Mouse (Mus musculus) megakaryocyte, adult 5-6 weeks (primary cell): Measurements from ENCODE around the gene Angptl2. TPM values are rescaled to one million over a fixed set of nuclear protein-coding genes. Genes with fewer than 3 reads are reported as not detected.

Source experiments
- ATAC-seq: 2 replicates; pipeline ENCODE4 v1.8.0; 2016; ENCODE audit warnings: mild to moderate bottlenecking, inconsistent platforms; ENCODE audit not compliant: poor library complexity, severe bottlenecking
- total RNA-seq, 2 experiments: library from RNA; stranded (forward) in 1 of 2; stranded (reverse) in 1 of 2; fragments of 153-499, 151-499 nt in 1 of 2; fragments of 221-1000, 200-1000 nt in 1 of 2; gene quantifications; 2 replicates each; pipeline versions ENCODE4 v1.2.3 to v1.2.4; 2015 to 2017

Gene Angptl2
- total RNA-seq (2015) = 4.2 and 5.0 TPM in 2 replicates
- total RNA-seq (2017) = 9.8 and 11.4 TPM in 2 replicates

DNA sequence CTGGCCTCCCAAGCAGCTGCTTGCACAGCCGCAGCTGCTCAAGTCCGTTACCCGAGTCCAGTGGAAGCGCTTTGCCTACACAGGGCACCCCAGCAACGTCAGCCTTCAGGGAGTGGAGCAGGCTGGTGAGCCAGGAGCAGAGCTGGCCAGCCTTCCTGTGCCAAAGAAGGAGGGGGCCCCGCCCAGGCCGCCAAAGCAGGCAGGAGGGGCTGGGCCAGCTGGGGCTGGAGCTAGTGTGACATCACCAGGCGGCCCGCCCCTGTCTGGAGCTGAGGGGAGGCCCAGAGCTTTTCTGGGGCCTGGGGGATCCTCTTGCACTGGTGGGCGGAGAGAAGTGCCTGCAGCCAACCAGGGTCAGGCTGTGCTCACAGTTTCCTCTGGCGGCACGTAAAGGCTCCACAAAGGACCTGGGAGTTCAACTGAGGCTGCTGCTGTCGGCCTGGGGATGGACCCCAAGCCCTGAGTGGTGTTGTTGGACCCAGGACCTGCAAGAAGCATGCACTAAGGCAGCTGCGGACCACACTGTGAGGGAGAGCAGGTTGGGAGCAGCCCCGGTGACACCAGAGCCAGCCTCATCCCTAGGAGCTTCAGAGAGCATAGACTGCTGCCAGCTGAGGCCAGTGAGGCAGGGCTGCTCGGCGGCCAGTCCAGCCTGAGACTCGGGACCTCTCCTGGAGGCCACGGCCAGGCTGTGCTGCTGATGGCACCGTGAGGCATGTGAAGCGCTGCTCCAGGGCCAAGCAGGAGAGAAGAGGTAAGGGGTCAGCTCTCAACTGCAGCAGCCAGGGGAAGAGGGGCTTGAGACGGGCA, at the start of gene Angptl2:
Gene Angptl2 (plus strand): TSS at position 370 of the 810 bp plus-strand sequence.
- ATAC-seq = peak; percentile 74

DNA sequence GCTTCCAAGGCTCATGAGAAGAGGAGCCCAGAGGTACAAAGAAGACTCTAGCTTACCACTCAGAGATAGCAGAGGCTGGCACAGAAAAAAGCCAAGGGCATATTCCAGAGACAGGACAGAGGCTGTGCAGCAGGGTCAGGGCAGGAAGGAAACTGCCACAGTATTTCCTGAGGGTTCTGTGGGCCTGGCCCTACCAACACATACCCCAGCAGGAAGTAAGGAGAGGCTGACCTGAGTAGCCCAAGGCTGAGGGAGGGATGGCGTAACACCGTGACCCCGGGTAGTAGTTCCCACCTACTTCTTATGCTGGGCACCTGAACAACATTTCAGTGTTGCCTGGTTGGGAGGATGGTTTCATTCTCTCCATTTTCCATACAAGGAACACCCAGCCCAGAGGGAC, 48.8 kb upstream of the Angptl2 start:
- 0 out of 2 replicates have a peak, but pooled peaks have one; percentile 40 for ATAC-seq

DNA sequence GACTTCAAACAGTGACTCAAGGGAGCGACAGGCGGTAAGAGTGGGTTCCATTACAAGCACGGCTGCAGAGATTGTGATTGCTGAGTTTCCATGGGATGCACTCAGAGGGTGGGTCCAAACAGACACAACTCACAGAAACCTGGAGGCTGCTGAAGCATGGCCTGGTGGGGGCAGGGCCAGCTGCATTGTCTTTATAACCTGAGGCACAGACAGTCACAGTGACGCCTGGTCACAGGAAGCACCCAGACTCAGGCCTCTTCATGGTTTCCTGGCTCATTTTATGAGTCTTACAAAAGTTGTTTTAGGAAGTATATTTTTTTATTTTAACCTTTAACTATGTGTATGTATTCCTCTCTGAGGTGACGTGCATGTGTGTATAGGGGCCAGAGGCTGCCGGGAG, 46.4 kb upstream of the Angptl2 start:
- no peak for ATAC-seq

DNA sequence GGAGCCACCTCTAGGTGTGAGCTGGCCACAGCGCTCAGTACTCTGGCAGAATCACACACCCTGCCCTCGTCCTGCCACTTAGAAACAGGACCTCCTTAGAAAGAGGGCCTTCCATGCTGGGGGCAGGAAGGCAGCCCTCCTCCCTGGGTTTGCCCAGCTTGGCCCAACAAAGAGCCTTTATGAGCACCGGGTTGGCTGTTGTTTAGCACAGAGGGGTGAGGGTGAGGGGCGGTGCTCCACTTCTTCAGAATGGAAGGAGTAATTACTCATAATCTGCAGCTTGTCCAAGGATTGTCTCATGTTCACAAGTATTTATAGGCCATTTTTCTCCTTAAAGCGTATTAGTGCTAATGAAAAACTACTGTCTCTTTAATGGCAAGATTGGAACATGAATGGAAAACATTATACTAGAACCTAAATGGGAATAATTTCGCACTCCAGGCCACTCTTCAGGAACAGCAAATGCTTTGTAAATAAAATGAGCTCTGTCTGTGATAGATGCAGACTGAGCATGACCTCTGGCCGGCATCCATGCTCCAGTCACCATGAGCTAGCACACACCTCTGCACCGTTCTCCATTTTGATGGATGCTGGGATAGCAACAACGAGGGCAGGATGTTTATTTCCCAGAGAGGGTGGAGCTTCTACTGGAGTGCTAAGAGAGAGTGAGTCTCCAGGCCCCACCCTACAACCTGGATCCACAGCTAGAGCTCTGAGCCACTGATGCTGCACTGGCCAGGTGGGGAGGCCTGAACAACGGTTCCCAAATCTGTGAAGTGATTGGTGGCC, 44.9 kb upstream of the Angptl2 start:
- no peak for ATAC-seq

DNA sequence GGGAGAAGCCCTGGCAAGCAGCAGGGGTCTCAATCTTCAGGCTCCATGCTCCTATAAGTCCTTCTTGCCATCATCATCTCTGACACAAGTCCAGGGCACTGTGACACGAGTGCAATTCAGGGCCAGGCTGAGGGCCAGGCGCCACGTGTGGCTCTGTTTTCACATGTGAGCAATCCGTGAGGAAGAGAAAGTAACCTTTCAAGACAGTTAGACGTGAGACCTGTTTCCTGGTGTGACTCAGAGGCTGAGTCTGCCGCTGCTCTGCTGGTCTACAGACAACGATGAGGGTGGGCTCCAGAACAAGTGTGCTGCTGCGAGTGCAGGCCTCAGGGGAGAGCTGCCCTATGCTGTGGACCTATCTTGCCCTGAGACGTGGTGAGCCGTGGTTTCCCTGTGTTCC, 42.7 kb upstream of the Angptl2 start:
- peak; percentile 32; the same call in 1 of the 2 replicates for ATAC-seq

DNA sequence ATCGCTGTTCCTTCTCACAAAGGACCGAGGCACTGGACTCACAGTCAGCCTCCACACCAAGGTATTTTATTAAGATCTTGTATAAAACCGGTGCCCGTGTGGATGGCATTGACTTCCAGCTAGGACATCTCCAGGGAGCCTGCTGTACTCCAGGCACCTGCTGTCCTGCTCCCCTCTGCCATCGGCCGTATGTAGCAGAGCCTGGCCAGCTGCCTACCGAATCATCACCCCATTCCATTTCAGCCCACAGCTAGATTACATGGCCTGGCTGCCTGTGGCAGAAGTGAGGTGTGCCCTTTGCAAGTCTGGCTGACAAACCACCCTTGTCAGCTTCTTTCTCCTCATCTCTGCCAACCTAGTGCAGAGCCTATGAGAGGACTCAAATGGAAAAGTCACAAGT, 42.2 kb upstream of the Angptl2 start:
- no peak for ATAC-seq

DNA sequence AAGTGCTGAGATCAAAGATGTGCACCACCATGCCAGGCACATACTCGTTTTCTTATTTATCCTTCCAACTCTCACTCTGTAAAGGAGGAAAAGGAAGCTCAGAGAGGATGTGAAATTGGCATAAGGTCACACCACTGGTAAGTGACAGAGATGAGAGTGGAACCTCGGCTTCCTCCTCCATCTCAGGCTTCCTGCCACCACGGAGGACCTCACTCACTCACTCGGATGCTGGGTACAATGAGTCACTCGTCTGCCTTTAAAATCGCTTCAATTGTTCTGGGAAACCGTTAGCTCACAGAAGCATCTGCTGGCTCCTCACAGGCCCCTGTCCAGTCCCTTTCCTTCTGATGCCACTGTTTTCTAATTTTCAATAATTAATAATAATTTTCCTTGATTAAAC, 39.4 kb upstream of the Angptl2 start:
- ATAC-seq = peak; percentile 85

DNA sequence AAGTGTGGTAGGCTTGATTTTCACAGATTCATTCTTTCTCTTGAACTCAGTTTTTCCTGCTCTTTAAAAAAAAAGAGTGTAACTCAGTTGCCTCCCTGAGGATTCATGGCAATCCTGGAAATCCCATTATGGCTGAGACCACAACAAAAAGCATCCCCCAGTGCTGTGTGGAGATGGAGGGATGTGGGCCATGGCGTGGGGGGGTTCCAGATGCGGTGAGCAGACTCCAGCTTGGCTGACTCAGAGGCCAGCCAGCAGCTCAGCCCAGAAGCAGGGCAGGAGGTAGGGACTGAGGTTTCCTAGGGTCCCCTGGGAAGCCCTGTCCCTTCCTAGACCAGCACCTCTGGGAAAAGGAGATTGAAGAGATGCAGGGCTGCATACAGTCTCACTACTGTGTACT, 38.9 kb upstream of the Angptl2 start:
- no peak for ATAC-seq

DNA sequence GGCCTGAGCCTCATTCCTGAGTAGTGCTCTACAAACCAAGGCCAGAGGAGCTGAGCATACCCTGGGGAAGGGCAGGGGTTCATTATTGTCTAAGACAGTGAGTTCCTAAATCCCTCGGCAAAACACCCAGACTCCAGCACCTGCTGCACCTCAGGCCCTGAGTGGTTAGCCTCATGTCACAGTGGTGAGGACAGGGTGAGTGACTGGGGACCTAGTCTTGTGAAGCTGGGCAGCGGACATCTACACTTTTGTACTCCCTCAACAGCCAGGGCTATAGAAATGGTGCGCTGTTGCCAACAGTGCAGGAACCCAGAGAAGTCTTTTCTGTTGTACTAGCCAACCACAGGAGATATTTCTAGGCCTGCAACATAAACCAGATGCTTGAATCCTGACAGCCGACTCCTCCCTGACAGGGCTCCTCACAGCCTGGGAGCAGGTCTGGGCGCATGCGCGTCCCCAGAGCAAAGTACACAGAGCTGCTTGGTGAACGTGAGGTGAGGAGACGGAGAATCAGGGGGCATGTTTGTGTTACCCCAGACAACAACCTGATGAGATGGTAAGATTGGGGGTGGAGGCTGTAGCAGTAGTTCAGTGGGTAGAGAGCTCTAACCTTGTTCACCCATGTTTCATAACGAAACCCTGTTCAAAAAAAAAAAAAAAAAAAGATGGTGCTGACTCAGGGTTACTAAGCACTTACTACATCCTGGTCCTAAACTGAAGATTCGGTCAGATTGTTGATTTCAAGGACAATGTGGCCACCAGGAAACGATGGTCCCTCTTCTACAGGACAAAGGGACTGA, 38.2 kb upstream of the Angptl2 start:
- 0 out of 2 replicates have a peak, but pooled peaks have one; percentile 25 for ATAC-seq

DNA sequence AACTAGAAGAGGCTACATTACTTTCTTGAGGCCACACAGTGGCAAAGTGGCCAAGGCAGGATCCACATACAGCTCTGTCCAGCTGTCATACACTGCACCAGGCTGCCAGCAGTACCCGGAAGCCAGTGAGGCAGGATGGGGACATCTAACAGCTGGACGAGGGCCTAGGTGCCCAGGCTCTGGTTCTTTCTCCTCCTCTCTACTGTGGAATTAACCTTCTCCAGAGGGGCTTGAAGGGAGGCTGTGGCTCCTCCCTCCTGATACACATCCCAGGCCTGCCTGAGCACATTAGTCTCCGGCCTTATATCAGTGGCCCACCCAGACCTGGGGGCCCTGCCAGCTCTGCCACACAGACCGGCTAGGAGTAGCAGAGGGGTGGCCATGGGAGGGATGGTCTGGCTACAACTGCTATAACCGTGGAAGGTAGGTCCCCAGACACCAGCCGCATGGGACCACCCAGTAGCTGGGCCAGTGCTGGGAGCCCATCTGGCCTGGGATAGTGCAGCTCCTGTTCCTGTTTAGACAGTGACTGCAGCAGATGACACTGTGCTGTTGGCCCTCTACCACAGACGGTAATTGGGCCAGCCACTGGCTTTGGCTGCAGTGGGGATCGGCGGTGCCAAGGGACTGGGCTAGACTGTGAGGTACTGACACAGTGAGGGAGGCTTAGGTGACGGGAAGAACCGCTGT, 37.5 kb upstream of the Angptl2 start:
- no peak for ATAC-seq

DNA sequence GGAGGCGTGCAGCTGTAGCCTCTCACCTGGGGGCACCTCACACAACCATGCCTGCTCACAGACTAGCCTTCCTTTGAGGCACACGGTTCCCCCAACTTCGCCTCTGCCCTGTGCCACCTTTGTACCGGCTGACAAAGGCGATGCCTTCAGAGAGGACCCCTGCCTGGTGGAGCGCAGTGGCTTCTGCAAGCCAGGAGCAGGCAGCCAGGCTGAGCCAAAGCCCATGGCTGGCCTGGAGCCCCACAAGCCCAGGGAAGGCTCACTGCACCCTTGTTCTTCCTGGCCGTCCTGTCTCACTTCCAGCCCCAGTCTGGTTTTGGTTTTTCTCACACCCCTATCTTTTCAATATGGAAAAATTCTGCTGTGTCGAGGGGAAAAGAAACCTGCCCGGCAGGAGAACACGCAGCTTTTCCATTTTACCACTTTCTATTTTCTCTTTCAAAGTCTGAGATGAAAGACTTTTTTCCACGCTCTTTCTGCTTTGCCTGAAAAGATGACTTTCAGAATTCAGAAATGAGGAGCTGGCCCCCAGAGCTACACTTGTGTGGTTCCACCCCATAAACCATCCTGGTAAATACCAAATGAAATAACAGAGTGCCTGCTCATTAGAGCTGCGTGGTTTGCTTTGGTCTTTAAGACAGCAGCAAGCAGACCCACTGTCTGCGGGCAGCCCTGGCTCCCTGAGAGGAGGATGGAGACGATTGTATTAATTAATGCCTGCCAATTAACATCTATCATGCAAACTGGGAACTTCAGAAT, 36.5 kb upstream of the Angptl2 start:
- ATAC-seq = no peak

DNA sequence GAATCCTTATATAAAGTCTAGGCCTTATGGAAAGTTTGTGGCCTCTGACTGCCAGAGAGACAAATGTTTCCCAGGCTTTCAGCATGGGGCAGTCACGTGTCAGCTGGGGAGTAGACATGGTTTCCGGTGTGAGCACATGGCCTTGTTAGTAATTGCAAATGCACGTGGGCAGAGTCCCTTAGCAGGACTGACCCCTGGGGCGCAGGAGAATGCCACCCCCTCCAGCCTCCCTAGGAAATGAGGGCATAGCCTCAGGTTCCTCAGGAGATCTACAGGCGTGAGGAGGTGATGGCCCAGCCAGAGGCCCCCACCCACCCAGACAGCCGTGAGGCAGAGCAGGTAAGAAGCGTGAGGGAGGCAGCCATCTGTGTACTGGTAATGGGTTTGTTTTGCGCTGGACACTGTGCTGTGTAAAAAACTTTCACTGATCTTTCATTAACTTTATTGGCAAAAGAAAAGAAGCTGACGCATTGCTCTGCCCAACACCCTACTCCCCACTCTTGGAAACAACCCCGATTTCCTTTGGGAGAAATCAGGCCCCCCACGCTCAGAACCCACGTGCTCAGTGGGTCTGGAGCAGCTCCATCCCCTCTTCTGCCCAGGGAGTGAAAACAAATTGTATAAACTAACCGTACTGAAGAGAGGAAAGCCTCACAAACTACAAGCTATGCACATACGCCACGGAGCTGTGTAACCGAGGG, 35.8 kb upstream of the Angptl2 start:
- ATAC-seq = no peak

DNA sequence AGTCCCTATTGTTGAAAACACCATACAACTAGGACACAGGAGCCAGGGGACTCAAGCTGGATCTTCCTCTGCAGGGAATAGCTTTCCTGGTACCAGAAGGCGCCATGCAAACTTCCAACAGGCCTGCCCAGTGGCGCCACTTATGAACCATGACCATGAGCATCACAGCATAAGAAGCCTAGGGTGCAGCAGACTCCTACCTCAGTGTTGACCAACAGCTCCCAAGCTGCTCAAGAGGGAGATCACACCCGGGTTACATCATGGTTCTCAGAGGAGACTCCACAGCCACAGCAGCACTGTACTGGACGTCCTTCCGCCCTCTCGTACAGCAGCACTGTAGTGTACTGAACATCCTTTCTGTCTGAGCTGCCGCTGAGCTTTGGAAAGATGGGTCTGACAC, 32.5 kb upstream of the Angptl2 start:
- ATAC-seq = no peak

DNA sequence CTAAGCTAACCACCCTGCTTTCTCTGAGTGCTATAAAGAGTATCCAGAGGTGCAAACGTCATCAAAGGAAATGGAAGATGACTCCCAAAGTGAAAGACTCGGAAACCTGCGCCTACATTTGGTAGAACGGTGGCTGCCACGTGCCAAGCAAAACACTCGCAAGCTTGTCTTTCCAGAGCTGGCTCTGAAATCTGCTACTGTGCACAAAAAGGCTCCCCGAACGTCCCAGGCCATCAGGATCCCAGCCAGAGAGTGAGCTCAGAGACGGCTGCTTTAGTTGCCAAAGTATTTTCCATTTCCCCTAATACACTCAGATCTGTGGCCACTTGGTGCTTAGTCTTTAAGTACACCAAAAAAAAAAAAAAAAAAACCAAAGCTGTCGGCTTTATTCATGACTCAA, 31.2 kb upstream of the Angptl2 start:
- ATAC-seq = no peak

DNA sequence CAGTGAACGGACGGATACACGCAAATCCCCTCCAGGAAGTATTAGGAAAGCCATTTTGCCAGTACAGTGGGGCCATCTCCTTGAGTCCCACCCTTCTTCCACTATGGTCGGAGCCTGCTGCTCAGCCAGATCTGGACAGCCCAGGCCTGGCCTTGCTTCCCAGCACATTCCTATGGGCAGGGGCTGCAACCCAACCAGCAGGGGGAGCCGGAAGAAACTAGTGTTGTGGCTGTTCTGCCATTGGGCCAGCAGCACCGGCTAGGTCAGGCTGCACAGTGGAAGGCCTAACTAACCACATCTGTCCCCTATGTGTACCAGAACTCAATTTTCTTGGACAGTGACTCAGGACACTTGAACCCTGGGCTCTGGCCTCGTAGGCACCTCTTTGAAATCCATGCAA, 30.6 kb upstream of the Angptl2 start:
- ATAC-seq = peak; percentile 49; the same call in 1 of the 2 replicates

DNA sequence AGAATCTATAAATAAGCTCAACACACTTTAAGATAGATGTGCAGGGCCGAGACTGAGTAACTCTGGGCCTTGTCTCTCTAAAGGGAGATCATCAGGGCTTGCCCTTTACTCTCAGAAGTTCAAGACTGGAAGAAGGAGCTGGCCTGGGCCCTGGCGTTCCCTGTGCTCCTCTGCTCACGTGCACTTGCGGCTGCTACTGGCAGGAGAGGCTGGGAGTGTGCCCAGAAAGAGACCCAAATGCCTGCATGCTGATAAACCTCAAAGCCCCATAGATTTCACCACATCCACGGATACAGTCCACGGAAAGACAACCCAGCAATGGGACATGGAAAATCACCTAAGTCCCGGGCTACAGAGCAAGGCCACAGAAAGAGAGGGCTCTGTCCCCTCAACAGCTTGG, 29.4 kb upstream of the Angptl2 start:
- ATAC-seq = no peak

DNA sequence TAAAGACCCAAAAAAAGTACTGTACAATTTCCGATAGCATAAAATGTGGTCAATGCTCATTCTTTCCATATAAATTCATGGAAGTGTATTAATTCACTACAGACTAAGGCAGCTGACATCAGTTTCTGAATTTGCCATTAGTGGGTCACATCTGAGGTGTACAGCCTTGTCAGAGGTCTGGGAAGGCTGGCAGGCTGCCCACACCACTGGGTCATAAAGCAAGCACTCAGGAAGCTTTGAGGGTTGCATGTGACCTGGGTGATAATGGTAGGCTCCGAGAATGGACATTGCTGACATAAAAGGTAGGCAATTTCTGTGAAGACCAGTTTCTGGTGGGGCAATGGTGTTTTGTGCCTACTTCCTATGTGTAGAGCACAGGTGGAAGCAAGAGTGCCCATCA, 28.0 kb upstream of the Angptl2 start:
- ATAC-seq = no peak

DNA sequence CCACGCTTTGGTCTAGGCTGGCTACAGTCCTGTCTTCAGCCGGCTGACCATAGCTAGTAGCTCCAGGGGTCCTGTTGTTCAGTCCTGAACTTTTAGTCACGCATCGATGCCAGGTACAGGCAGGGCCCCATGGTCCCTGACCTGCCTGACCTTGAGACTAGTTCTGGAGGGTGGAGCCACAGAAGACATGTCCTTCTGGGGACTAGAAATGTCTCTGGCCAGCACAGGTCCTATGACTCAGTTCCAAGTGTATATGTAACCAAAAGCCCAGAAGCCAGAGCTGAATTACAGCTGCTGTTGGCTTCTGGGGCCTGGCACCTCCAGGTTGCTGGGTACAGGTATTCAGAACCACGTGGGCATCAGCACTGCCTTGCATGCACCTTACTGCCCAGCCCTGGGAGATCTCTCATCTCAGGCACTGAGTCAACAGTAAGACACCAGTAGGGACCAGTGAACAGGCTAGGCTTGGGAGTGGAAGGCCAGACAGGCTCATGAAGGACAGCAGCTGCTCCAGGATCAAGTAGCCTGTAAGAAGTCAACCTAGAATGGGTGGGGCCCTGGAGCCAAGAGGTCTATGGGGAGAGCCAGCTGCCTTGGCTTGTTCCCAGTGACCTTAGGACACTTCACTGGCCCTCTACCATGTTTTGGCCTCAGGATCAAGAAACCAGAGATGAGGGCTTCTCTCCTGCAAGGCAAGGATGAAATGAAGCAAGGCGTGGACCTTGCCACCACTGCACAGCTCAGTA, 26.8 kb upstream of the Angptl2 start:
- no peak for ATAC-seq

DNA sequence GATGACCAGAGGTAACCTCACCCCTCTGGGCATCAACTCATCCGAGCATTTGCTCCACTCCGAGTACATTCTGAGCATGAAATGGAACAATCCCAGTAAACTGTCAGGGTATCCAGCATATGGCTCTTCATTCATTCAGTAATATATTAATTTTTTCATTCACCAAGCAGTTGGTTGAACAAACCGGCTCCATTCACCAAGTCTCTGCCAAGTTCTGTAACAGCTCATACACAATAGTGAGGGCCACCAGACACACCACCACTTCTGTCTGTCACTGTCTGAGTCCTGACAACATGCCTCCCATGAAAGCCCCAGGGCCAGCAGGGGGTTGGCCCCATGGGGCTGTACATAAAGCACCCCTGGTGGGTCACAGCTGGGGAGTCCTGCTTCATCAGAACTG, 25.9 kb upstream of the Angptl2 start:
- no peak for ATAC-seq
